Mouse (Mus musculus): Measurements from ENCODE around the gene Mcub.

- TF ChIP-seq POLR2A (IDR thresholded peaks at IDR 0.05; ENCODE audit: extremely low read depth, insufficient read depth, low read length) (no peak), CTCF (IDR thresholded peaks at IDR 0.05; ENCODE audit: low read depth, low read length) (no peak)
These were observed 56.8 kb downstream of the Mcub start for GRCm38 (mm10) chr3:129913241-129913640.

Measured in liver, adult 2 months (tissue).